Mouse (Mus musculus) stomach, postnatal 0 days (tissue): ENCODE measurements at regions not wholly inside any gene's neighbourhood (a gene's known extent, or its start where the extent isn't known, plus 50 kb on each side); places are given as distances from the start of the nearest gene placed in this dataset.

Experiments used
- ATAC-seq: fragments of 200-750 bp; cut with Nextera tagmentation; 2 replicates; pipeline ENCODE4 v1.8.0; 2017; ENCODE audit not compliant: low FRiP score, low TSS enrichment
- DNase-seq: peaks from one replicate; pipeline ENCODE4 v3.0.0-alpha.2; 2016; ENCODE audit warnings: low spot score
- H3K27ac ChIP-seq: fragments of 300-500 bp; sonication (generic); replicated peaks from 2 replicates; pipeline ENCODE4 v1.5.1; 2014; ENCODE audit warnings: mild to moderate bottlenecking, control low read depth
- H3K27me3 ChIP-seq: fragments of 300-500 bp; sonication (generic); 2 replicates; pipeline ENCODE4 v1.6.1; 2014; ENCODE audit warnings: low read length; ENCODE audit not compliant: control insufficient read depth, insufficient read depth
- H3K36me3 ChIP-seq: fragments of 300-500 bp; sonication (generic); 2 replicates; pipeline ENCODE4 v1.6.1; 2014; ENCODE audit warnings: low read length, mixed read lengths; ENCODE audit not compliant: control insufficient read depth, insufficient read depth
- H3K4me1 ChIP-seq: fragments of 300-500 bp; sonication (generic); replicated peaks from 2 replicates; pipeline ENCODE4 v1.6.1; 2014; ENCODE audit warnings: antibody characterized with exemption; ENCODE audit not compliant: control insufficient read depth, insufficient read depth
- H3K4me2 ChIP-seq: fragments of 300-500 bp; sonication (generic); replicated peaks from 2 replicates; pipeline ENCODE4 v1.6.1; 2014; ENCODE audit warnings: low read depth, mild to moderate bottlenecking, control low read depth, moderate library complexity
- H3K4me3 ChIP-seq: fragments of 300-500 bp; sonication (generic); 2 replicates; pipeline ENCODE4 v1.5.1; 2014; ENCODE audit warnings: low read depth, low read length, control low read depth
- H3K9ac ChIP-seq: fragments of 300-500 bp; sonication (generic); 2 replicates; pipeline ENCODE4 v1.6.1; 2014; ENCODE audit warnings: mild to moderate bottlenecking, low read length, control low read depth, mixed read lengths
- H3K9me3 ChIP-seq: fragments of 300-500 bp; sonication (generic); 2 replicates; pipeline ENCODE4 v1.6.1; 2016; ENCODE audit warnings: low read length; ENCODE audit not compliant: control insufficient read depth
- CTCF ChIP-seq: IDR thresholded peaks from 2 replicates; pipeline ENCODE4 v1.5.1; 2016; ENCODE audit warnings: antibody characterized with exemption, low read depth, mild to moderate bottlenecking, moderate library complexity
- EP300 ChIP-seq: optimal IDR thresholded peaks from 2 replicates; pipeline ENCODE3; 2016; ENCODE audit warnings: antibody characterized with exemption
- WGBS: fragments of 180-500 bp; shearing (Covaris S2); extraction: QIAGEN DNeasy Blood & Tissue Kit; methylation state at CpG from one replicate; pipeline ENCODE4 v1.1.7; 2014; 5-methylcytosine and 5-hydroxymethylcytosine counted together

- Histone ChIP-seq H3K27ac (no peak overlapping the region), H3K36me3 (no peaks in the 10 kb centered on the region), H3K4me3 (no peak overlapping the region), H3K4me2 (no peak overlapping the region), H3K9ac (no peak overlapping the region), H3K9me3 (no peaks in the 10 kb centered on the region), H3K27me3 (no peaks in the 10 kb centered on the region), H3K4me1 (no peaks in the 10 kb centered on the region)
- ATAC-seq (no peak), DNase-seq (no peak)
- no peak for TF ChIP-seq EP300
- TF ChIP-seq CTCF: no peak
- WGBS: 55% methylated on average over 3 of the region's 3 CpGs
Observed at GRCm38 (mm10) chr2:10755375-10755774, 385.1 kb downstream of the Sfmbt2 start.

- DNase-seq (no peak), ATAC-seq (no peak)
- TF ChIP-seq CTCF (no peak), EP300 (no peak)
- H3K4me3 ChIP-seq: no peak overlapping the region
- no peaks in the 10 kb centered on the region for H3K27me3 ChIP-seq
- no peak overlapping the region for H3K9ac ChIP-seq
- H3K4me2 ChIP-seq: no peak overlapping the region
- no peaks in the 10 kb centered on the region for H3K36me3 ChIP-seq
- WGBS: 38% methylated on average over 8 of the region's 8 CpGs
- H3K27ac ChIP-seq: no peak overlapping the region
- H3K9me3 ChIP-seq: no peaks in the 10 kb centered on the region
- H3K4me1 ChIP-seq: no peaks in the 10 kb centered on the region
Observed at GRCm38 (mm10) chr2:10757202-10757840, 387.0 kb downstream of the Sfmbt2 start.

GRCm38 (mm10) chr2:10757886-10758285, 387.6 kb downstream of the Sfmbt2 start:
- no peaks in the 10 kb centered on the region for H3K27me3 ChIP-seq
- H3K4me1 ChIP-seq: no peaks in the 10 kb centered on the region
- H3K4me3 ChIP-seq: no peak overlapping the region
- ATAC-seq (no peak), DNase-seq (no peak)
- 78% methylated on average over 1 of the region's 1 CpGs for WGBS
- TF ChIP-seq EP300: no peak
- no peak overlapping the region for H3K4me2 ChIP-seq
- no peak overlapping the region for H3K9ac ChIP-seq
- no peak overlapping the region for H3K27ac ChIP-seq
- no peaks in the 10 kb centered on the region for H3K36me3 ChIP-seq
- H3K9me3 ChIP-seq: no peaks in the 10 kb centered on the region

- Histone ChIP-seq H3K4me3 (no peak overlapping the region), H3K27ac (no peak overlapping the region), H3K9ac (no peak overlapping the region), H3K9me3 (no peaks in the 10 kb centered on the region), H3K36me3 (no peaks in the 10 kb centered on the region), H3K4me2 (no peak overlapping the region), H3K27me3 (no peaks in the 10 kb centered on the region), H3K4me1 (no peaks in the 10 kb centered on the region)
- WGBS: 66% methylated on average over 4 of the region's 4 CpGs
- TF ChIP-seq EP300 (no peak), CTCF (no peak)
- DNase-seq (no peak), ATAC-seq (no peak)
Observed at GRCm38 (mm10) chr2:10762236-10762635, 391.9 kb downstream of the Sfmbt2 start.

GRCm38 (mm10) chr2:10783071-10783470, 388.8 kb upstream of the Prkcq start:
- Histone ChIP-seq H3K27me3 (no peaks in the 10 kb centered on the region), H3K9ac (no peak overlapping the region), H3K36me3 (no peaks in the 10 kb centered on the region), H3K4me2 (no peak overlapping the region), H3K9me3 (no peaks in the 10 kb centered on the region), H3K4me3 (no peak overlapping the region), H3K4me1 (no peaks in the 10 kb centered on the region), H3K27ac (no peak overlapping the region)
- DNase-seq (peak; percentile 30), ATAC-seq (peak; percentile 57; the same call in 1 of the 2 replicates)
- TF ChIP-seq EP300 (no peak), CTCF (no peak)
- 39% methylated on average over 7 of the region's 7 CpGs for WGBS

GRCm38 (mm10) chr2:10783594-10783993, 388.3 kb upstream of the Prkcq start:
- no peaks in the 10 kb centered on the region for H3K36me3 ChIP-seq
- H3K9me3 ChIP-seq: no peaks in the 10 kb centered on the region
- no peak overlapping the region for H3K4me3 ChIP-seq
- H3K27me3 ChIP-seq: no peaks in the 10 kb centered on the region
- H3K27ac ChIP-seq: no peak overlapping the region
- DNase-seq (no peak), ATAC-seq (no peak)
- no peaks in the 10 kb centered on the region for H3K4me1 ChIP-seq
- H3K9ac ChIP-seq: no peak overlapping the region
- H3K4me2 ChIP-seq: no peak overlapping the region
- TF ChIP-seq CTCF: no peak
- no peak for TF ChIP-seq EP300
- 85% methylated on average over 6 of the region's 6 CpGs for WGBS
